Mouse (Mus musculus) embryonic facial prominence, embryonic 12.5 days (tissue): ENCODE data around the gene Tbrg4. TPM values are rescaled to one million over a fixed set of nuclear protein-coding genes. Genes with fewer than 3 reads are reported as not detected.

Experiments
- ATAC-seq: fragments of 200-750 bp; cut with Nextera tagmentation; 2 replicates; pipeline ENCODE4 v1.8.0; 2017; ENCODE audit not compliant: insufficient number of reproducible peaks, insufficient read depth, low FRiP score, low TSS enrichment
- H3K27ac ChIP-seq: fragments of 300-500 bp; sonication (generic); 2 replicates; pipeline ENCODE4 v1.5.1; 2016; ENCODE audit warnings: mild to moderate bottlenecking
- H3K27me3 ChIP-seq: fragments of 300-500 bp; sonication (generic); 2 replicates; pipeline ENCODE4 v1.6.1; 2016; ENCODE audit warnings: mild to moderate bottlenecking, moderate library complexity
- H3K36me3 ChIP-seq: fragments of 300-500 bp; sonication (generic); 2 replicates; pipeline ENCODE4 v1.6.1; 2016; ENCODE audit warnings: mild to moderate bottlenecking
- H3K4me1 ChIP-seq: fragments of 300-500 bp; sonication (generic); 2 replicates; pipeline ENCODE4 v1.6.1; 2016
- H3K4me2 ChIP-seq: fragments of 300-500 bp; sonication (generic); replicated peaks from 2 replicates; pipeline ENCODE4 v1.6.1; 2016; ENCODE audit warnings: mild to moderate bottlenecking, moderate library complexity
- H3K4me3 ChIP-seq: fragments of 300-500 bp; sonication (generic); 2 replicates; pipeline ENCODE4 v1.5.1; 2016; ENCODE audit warnings: mild to moderate bottlenecking
- H3K9ac ChIP-seq: fragments of 300-500 bp; sonication (generic); 2 replicates; pipeline ENCODE4 v1.6.1; 2016; ENCODE audit warnings: mild to moderate bottlenecking, moderate library complexity
- H3K9me3 ChIP-seq: fragments of 300-500 bp; sonication (generic); 2 replicates; pipeline ENCODE4 v1.6.1; 2016; ENCODE audit warnings: mild to moderate bottlenecking, moderate library complexity
- WGBS: fragments of 180-500 bp; shearing (Covaris S2); methylation state at CpG from one replicate; pipeline ENCODE4 v1.1.7; 2016; 5-methylcytosine and 5-hydroxymethylcytosine counted together
- polyA plus RNA-seq: library from polyadenylated mRNA; unstranded; fragments of >200 nt; fragmentation: Nextera tagmentation; extraction: Ambion mirVana; gene quantifications from 2 replicates; pipeline ENCODE4 v1.2.1, GENCODE M21; 2016

Tbrg4 gene
- polyA plus RNA-seq, 1 experiment from 2014 or later = 43.0 TPM

DNA sequence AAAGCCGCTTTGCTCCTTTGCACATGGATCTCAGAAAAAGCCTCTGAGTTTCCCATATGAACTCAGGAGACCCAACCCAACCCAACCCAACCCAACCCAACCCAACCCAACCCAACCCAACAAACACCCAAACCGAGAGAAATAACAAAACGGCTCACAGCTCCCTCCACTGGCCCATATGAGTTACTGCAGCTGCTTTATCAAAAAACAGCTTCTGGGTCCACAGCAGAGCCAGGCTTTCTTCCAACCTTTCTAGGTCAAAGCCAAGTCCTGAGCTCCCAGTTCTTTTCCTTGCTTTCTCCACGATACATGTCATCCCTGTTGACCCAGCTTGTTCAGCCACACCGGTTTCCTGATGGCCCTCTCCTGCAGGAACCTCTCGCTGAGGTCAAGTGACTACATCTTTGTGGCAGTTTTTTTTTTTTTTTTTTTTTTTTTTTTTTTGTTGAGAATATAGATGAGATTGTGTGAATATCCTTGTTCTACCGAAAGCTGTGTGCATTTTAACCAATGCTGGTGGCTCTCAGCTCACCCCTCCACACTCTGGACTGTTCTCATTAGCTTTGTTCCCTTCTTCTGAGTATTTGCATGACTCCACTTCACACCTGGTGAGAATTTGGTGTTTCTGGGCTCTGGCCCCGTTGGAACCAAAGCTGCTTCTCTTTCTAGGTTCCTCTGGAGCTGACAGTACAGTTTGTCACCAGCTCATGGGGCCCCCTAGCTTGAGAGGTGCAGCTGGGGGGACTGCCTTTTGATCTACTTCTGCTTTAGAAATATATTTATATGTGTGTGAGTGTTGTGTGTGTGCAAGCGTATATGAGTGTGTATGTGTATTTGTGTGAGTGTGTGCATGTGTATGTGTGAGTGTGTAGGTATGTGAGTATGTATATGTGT, 22.2 kb upstream of the Tbrg4 start:
- ATAC-seq = no peak
- H3K9ac ChIP-seq = 0 out of 2 replicates have a peak overlapping the region, but pooled peaks have one; percentile 15
- H3K27me3 ChIP-seq = no peaks in the 10 kb centered on the region
- no peaks in the 10 kb centered on the region for H3K36me3 ChIP-seq
- 64% methylated on average over 9 of the region's 9 CpGs for WGBS
- H3K9me3 ChIP-seq = no peaks in the 10 kb centered on the region
- H3K4me2 ChIP-seq = no peak overlapping the region
- H3K27ac ChIP-seq = no peak overlapping the region; the same call in 1 of the 2 replicates
- H3K4me1 ChIP-seq = no peaks in the 10 kb centered on the region
- H3K4me3 ChIP-seq = no peak overlapping the region

- Histone ChIP-seq H3K27ac (no peak overlapping the region), H3K9ac (no peak overlapping the region), H3K9me3 (no peaks in the 10 kb centered on the region), H3K4me2 (no peak overlapping the region), H3K4me3 (no peak overlapping the region), H3K36me3 (no peaks in the 10 kb centered on the region), H3K27me3 (no peaks in the 10 kb centered on the region), H3K4me1 (no peaks in the 10 kb centered on the region)
- no peak for ATAC-seq
- 75% methylated on average over 6 of the region's 6 CpGs for WGBS
Observed at GRCm38 (mm10) chr11:6644566-6644965, 18.7 kb upstream of the Tbrg4 start.

DNA sequence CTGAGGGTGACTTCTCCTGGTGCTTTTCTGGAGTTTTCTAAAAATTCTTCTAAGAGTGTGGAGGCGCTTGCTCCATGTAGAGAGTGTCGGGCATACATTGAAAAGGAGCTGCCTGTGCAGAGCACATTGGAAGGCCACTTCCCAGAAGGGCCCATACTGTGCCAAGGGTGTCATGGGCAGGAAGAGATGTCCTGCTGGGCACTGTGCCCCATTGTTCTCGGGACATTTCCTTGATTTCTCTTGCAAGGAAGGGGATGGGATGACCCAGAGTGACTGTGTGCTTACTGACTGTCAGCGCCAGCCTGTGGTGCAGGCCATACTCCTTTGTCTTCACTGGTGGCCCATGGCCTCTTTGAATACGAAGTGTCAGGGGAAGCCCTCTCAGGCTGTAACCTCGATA, 13.2 kb upstream of the Tbrg4 start:
- H3K4me2 ChIP-seq = no peak overlapping the region
- no peaks in the 10 kb centered on the region for H3K36me3 ChIP-seq
- no peaks in the 10 kb centered on the region for H3K9me3 ChIP-seq
- 75% methylated on average over 6 of the region's 6 CpGs for WGBS
- H3K27me3 ChIP-seq = no peaks in the 10 kb centered on the region
- no peak for ATAC-seq
- H3K27ac ChIP-seq = no peak overlapping the region
- no peak overlapping the region for H3K9ac ChIP-seq
- no peak overlapping the region for H3K4me3 ChIP-seq
- H3K4me1 ChIP-seq = no peaks in the 10 kb centered on the region

DNA sequence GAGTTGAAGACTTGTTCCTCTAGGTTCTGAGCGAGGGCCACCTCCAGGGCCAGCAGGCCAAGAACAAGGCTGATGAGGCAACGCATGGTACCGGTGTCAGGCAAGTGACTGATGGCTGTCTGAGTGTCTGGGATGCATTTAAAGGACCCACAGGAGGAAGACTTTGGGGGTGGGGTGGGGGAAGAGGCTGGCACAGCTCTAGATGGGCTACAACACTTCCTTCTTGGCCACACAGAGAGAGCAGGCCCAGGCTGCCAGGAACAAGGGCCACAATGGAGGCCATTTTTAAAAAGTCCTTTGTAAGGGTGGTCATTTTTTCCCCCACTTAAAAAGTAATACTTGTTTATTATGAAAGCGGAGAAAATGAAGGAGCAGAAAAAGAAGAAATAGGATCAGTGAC, 12.7 kb upstream of the Tbrg4 start, which contains the start of gene Wap:
Gene Wap (minus strand): TSS at position 101 of the 400 bp plus-strand sequence.
- Histone ChIP-seq H3K36me3 (no peaks in the 10 kb centered on the region), H3K27ac (no peak within 1 kb of the TSS), H3K4me2 (no peak within 1 kb of the TSS), H3K9me3 (no peaks in the 10 kb centered on the region), H3K27me3 (no peaks in the 10 kb centered on the region), H3K4me3 (no peak within 1 kb of the TSS), H3K9ac (no peak within 1 kb of the TSS), H3K4me1 (no peaks in the 10 kb centered on the region)
- no peak for ATAC-seq
- WGBS = 90% methylated on average over 4 of the region's 4 CpGs

- no peaks in the 10 kb centered on the region for H3K27me3 ChIP-seq
- no peaks in the 10 kb centered on the region for H3K4me1 ChIP-seq
- no peaks in the 10 kb centered on the region for H3K36me3 ChIP-seq
- H3K4me2 ChIP-seq = no peak overlapping the region
- H3K4me3 ChIP-seq = no peak overlapping the region
- no peaks in the 10 kb centered on the region for H3K9me3 ChIP-seq
- 71% methylated on average over 8 of the region's 8 CpGs for WGBS
- H3K9ac ChIP-seq = no peak overlapping the region
- no peak for ATAC-seq
- H3K27ac ChIP-seq = no peak overlapping the region
Observed at GRCm38 (mm10) chr11:6636150-6636549, 10.3 kb upstream of the Tbrg4 start.

GRCm38 (mm10) chr11:6629655-6630054, 3.8 kb upstream of the Tbrg4 start:
- no peaks in the 10 kb centered on the region for H3K9me3 ChIP-seq
- ATAC-seq = no peak

DNA sequence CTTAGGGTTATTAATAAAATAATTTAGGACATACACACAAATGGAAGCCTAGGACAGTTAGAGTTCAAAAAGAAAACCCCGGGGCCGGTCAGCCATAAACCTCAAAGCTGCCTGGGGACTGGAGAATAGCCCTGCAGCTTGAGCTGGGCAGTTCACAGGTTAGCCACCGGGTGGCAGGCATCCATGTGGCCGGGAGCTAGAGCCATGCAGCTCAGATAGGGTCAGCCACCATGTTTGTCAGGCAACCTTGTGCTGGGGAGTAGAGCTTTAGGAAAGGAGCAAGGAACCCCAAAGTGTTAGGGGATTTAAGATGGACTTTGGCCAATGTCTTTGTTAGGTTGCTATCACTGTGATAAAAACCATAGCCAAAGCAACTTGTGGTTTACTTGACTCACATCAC, 2.7 kb upstream of the Tbrg4 start:
- no peak for ATAC-seq

More at GRCm38 (mm10) chr11:6629655-6630054, 3.8 kb upstream of the Tbrg4 start:
- Histone ChIP-seq H3K4me1 (peaks cover 13% of the 10 kb centered on the region), H3K9ac (no peak overlapping the region), H3K4me3 (no peak overlapping the region), H3K36me3 (no peaks in the 10 kb centered on the region), H3K4me2 (no peak overlapping the region), H3K27ac (no peak overlapping the region), H3K27me3 (no peaks in the 10 kb centered on the region)

GRCm38 (mm10) chr11:6627731-6628130, 1.9 kb upstream of the Tbrg4 start:
- Histone ChIP-seq H3K27ac (no peak overlapping the region), H3K36me3 (peaks cover 19% of the 10 kb centered on the region), H3K9ac (no peak overlapping the region), H3K4me3 (no peak overlapping the region), H3K4me2 (no peak overlapping the region), H3K27me3 (no peaks in the 10 kb centered on the region), H3K9me3 (no peaks in the 10 kb centered on the region), H3K4me1 (peaks cover 25% of the 10 kb centered on the region)
- ATAC-seq = no peak
- 91% methylated on average over 4 of the region's 4 CpGs for WGBS

More for the DNA sequence above, 2.7 kb upstream of the Tbrg4 start:
- Histone ChIP-seq H3K4me3 (no peak overlapping the region), H3K9me3 (no peaks in the 10 kb centered on the region), H3K27ac (no peak overlapping the region), H3K36me3 (peaks cover 10% of the 10 kb centered on the region), H3K9ac (no peak overlapping the region), H3K27me3 (no peaks in the 10 kb centered on the region), H3K4me1 (peaks cover 24% of the 10 kb centered on the region), H3K4me2 (no peak overlapping the region)
- 26% methylated on average over 4 of the region's 4 CpGs for WGBS

DNA sequence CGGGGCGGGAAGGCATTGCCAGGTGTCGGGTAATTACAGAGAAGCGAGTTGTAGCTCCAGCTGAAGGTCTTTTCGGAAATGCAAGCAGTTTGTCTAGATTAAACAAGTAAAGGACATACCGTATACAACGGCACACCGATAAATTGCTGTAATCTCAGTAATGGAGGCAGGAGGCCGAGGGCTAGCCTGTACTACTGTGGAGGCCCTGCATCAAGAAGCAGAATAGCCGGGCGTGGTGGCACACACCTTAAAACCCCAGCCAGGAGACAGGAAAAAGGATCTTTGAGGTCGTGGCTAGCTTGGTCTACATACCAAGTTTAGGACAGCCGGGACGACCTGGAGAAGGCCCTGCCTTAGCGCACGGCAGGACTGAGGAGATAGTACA, 513 bp upstream of the Tbrg4 start:
- Histone ChIP-seq H3K9me3 (no peaks in the 10 kb centered on the region), H3K4me1 (peaks cover 25% of the 10 kb centered on the region), H3K4me3 (peak overlapping the region; percentile 75), H3K27ac (peak overlapping the region; percentile 85), H3K9ac (peak overlapping the region; percentile 79), H3K4me2 (peak overlapping the region; percentile 88), H3K27me3 (no peaks in the 10 kb centered on the region), H3K36me3 (peaks cover 31% of the 10 kb centered on the region)
- peak; percentile 19; the same call in 1 of the 2 replicates for ATAC-seq
- 11% methylated on average over 16 of the region's 16 CpGs for WGBS

GRCm38 (mm10) chr11:6624619-6625382, 1.1 kb downstream of the Tbrg4 start:
- no peak for ATAC-seq
- Histone ChIP-seq H3K4me1 (peaks cover 25% of the 10 kb centered on the region), H3K4me3 (peak overlapping the region; percentile 75), H3K9me3 (no peaks in the 10 kb centered on the region), H3K9ac (peak overlapping the region; percentile 79), H3K36me3 (peaks cover 47% of the 10 kb centered on the region), H3K27ac (no peak overlapping the region), H3K27me3 (no peaks in the 10 kb centered on the region), H3K4me2 (peak overlapping the region; percentile 88)
- 69% methylated on average over 14 of the region's 14 CpGs for WGBS

GRCm38 (mm10) chr11:6623704-6624103, 2.2 kb downstream of the Tbrg4 start:
- H3K4me3 ChIP-seq = no peak overlapping the region
- peaks cover 25% of the 10 kb centered on the region for H3K4me1 ChIP-seq
- no peaks in the 10 kb centered on the region for H3K9me3 ChIP-seq
- H3K27ac ChIP-seq = no peak overlapping the region
- no peak overlapping the region for H3K4me2 ChIP-seq
- peaks cover 58% of the 10 kb centered on the region for H3K36me3 ChIP-seq
- WGBS = 91% methylated on average over 10 of the region's 10 CpGs
- no peak overlapping the region for H3K9ac ChIP-seq
- H3K27me3 ChIP-seq = no peaks in the 10 kb centered on the region
- ATAC-seq = no peak
